Mouse (Mus musculus) ES-CJ7 (cell line): ENCODE measurements around the gene Gm21149.
"Not testable (repeated sequence)": the region's sequence is repeated elsewhere in the genome, so short reads cannot be mapped to it uniquely, and the experiment has no call there.

Source experiments
- DNase-seq: peaks from one replicate; pipeline ENCODE4 v3.0.0; 2011; ENCODE audit warnings: low read depth, low spot score

The Gm21149 gene

DNA sequence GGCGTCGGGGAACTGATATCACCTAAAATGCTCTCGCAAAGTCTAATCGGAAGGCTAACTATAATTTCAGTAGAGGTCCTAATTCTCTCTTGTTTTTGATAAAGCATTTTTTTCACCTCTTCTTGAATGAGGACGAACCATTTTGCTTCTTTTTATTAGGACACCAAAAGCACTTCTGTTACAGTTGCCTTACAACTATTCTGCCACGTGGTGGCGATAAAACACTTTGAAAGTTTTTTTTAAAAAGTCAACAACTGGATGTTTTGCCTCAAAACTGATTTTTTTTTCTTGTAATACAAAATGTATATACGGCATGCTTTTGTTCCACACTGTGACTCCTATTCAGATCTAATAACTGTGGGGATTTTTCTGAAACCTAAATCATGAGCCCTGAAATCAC, 14.7 kb downstream of the Gm21149 start:
- DNase-seq: not testable (repeated sequence)

DNA sequence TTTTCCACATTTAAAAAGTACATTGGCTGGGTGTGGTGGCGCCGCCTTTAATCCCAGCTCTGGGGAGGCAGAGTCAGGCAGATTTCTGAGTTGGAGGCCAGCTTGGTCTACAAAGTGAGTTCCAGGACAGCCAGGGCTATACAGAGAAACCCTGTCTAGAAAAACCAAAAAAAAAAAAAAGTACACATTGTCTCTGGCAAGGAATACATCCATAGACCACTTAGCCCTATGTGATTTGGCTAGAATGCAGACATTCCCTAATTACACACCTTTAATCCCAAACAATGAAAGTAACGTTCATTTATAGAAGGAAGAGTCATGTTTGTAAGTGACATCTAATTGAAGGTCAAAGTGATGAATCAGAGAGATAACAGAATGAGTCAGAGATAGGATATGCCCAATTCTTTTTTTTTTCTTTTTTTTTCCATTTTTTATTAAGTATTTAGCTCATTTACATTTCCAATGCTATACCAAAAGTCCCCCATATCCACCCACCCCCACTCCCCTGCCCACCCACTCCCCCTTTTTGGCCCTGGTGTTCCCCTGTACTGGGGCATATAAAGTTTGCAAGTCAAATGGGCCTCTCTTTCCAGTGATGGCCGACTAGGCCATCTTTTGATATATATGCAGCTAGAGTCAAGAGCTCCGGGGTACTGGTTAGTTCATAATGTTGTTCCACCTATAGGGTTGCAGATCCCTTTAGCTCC, 18.3 kb downstream of the Gm21149 start:
- not testable (repeated sequence) for DNase-seq
